Mouse (Mus musculus): ENCODE results near the gene Lipc. TPM values are rescaled to one million over a fixed set of nuclear protein-coding genes. Genes with fewer than 3 reads are reported as not detected.

Lipc gene
- polyA plus RNA-seq, 1 experiment from 2014 or later: not detected

DNA sequence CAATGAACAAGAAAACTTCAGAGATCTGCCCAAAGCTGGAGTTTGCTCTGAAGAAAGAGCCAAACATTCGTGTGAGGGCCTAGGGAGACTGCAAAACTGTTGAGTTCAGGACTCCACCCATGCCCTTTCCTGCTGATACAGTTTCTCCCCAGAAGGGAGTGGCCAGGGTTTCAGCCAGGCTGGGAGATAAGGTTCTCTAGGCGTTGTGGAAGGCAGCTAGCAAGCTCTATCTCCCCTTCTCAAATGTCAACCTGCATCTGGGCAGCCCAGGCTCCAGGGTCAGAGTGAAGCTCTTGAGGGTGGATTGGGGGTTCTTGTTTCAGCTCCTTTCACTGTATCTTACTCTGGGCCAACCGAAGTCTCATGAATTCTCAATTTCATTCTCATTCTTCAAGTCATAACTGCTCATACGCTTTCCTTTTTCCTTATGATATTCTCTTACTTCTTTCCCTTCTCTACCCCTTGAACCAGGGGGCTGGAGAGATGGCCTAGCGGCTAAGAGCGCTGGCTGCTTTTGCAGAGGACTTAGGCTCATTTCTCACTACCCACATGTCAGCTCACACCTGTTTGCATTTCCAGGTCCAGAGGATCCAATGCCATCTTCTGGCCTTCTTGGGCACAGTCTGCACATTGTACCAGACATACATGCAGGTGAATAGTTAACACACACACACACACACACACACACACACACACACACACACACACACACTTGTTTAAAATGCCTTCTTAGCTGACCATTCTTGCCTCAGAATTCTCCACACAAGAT, 25.0 kb downstream of the Lipc start:
- H3K27ac ChIP-seq: no peak overlapping the region
- no peak overlapping the region for H3K4me2 ChIP-seq (replicated peaks)
- H3K9me3 ChIP-seq: no peaks in the 10 kb centered on the region
- H3K4me1 ChIP-seq: no peaks in the 10 kb centered on the region; the same call in 1 of the 2 replicates
- no peak for ATAC-seq (ENCODE audit: low FRiP score, low read depth)
- WGBS: 77% methylated on average over 6 of the region's 6 CpGs
- H3K27me3 ChIP-seq (replicated peaks): no peaks in the 10 kb centered on the region
- no peak overlapping the region for H3K9ac ChIP-seq
- H3K36me3 ChIP-seq: no peaks in the 10 kb centered on the region
- H3K4me3 ChIP-seq: no peak overlapping the region

DNA sequence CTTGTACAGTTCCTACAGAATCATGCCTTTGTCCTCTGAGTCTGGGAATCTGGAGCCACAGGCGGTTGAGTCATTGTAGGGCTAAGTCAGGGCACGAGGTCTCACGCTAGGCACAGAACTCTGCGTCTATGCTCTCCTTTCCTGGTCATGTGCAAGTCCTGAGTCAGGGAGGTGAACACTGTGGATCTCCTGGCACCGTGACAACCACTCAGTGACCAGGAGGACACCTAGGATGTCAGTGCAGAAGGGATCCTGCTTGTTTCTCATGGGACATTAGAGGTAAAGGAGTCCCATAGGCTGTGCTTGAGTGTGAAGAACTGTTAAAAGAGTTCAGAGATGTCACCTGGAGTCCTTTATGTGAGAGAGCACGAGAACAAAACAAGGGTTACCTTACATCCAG, 26.8 kb downstream of the Lipc start:
- Histone ChIP-seq H3K9me3 (no peaks in the 10 kb centered on the region), H3K9ac (no peak overlapping the region), H3K4me3 (no peak overlapping the region), H3K27me3 (replicated peaks) (no peaks in the 10 kb centered on the region), H3K27ac (no peak overlapping the region), H3K4me1 (no peaks in the 10 kb centered on the region; the same call in 1 of the 2 replicates), H3K4me2 (replicated peaks) (no peak overlapping the region), H3K36me3 (no peaks in the 10 kb centered on the region)
- 85% methylated on average over 6 of the region's 6 CpGs for WGBS
- ATAC-seq (ENCODE audit: low FRiP score, low read depth): no peak

DNA sequence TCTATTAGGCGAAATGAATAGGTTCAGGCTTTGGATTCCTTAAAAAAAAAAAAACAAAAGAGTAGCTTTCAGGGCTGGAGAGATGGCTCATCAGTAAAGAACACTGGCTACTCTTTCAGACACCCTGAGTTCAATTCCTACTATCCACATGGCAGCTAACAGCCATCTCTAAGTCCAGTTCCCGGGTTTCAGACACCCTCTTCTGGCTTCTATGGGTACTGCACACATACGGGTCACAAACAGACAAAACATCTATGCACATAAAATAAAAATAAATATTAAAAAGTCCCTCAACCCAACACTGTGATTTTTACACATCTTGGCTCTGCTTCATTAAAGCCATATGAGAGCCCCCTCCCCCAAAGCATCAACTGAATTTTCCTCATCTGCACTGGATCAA, 27.3 kb downstream of the Lipc start:
- WGBS: 84% methylated on average over 3 of the region's 3 CpGs
- H3K27me3 ChIP-seq (replicated peaks): no peaks in the 10 kb centered on the region

DNA sequence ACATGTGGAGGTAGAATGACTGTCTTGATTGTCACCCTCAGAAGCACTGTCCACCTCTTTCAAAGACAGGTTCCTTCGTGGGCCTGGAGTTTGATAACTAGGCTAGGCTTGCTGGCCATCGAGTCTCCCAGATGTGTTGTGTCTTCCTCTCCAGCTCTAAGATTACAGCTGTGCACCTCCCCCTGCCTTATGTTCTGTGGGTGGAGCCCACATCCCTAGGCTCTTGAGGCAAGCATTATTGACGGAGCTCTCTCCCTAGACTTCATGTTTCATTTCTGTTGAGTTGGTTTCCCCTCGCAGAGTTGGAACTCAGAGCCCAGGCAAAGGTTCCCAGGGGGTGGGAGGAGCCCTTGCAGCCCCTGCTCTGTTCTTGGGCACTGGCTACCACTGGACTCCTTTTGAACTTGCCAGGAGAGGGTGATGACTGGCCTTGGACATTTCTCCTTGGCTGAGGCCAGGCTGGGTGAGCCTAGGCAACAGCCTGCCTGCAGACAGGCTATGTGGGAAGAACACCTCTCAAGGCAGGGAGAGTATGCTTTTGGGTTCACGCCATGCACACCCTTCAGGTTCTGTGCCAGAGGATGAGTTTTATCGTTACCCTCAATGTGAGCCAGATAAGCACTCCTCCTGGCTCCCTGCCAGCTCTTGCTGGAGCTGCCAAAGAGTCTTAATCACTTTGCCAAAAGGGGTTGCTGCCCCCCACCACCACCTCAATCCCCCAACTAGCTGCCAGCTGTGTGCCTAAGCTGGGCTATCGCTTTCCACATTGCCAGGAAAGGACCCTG, 30.1 kb downstream of the Lipc start:
- Histone ChIP-seq H3K4me2 (replicated peaks) (no peak overlapping the region), H3K9ac (no peak overlapping the region), H3K27ac (no peak overlapping the region), H3K4me1 (peaks cover 6% of the 10 kb centered on the region), H3K4me3 (no peak overlapping the region), H3K9me3 (no peaks in the 10 kb centered on the region), H3K27me3 (replicated peaks) (no peaks in the 10 kb centered on the region), H3K36me3 (no peaks in the 10 kb centered on the region)
- ATAC-seq (ENCODE audit: low FRiP score, low read depth): no peak
- 74% methylated on average over 7 of the region's 7 CpGs for WGBS

More for the DNA sequence above, 27.3 kb downstream of the Lipc start:
- Histone ChIP-seq H3K27ac (no peak overlapping the region), H3K9ac (no peak overlapping the region), H3K4me3 (no peak overlapping the region), H3K36me3 (no peaks in the 10 kb centered on the region), H3K4me2 (replicated peaks) (no peak overlapping the region), H3K9me3 (no peaks in the 10 kb centered on the region), H3K4me1 (no peaks in the 10 kb centered on the region; the same call in 1 of the 2 replicates)
- ATAC-seq (ENCODE audit: low FRiP score, low read depth): no peak

DNA sequence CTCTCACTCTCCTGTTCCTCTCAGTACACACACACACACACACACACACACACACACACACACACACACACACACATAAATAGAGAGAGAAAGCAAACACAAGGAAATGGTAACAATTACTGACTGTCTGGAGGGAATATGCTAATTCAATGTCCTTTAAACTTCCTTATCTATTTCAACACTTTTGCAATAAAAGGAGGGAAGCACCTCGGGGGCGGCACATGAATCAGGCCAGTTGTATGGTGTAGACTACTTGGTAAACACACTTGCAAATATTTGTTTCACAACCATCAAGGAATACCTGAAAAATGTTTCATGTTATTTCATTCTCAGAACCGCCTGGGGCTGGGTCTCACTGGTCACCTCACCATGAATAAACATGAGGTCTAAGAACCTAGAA, 30.9 kb downstream of the Lipc start:
- no peak overlapping the region for H3K4me2 ChIP-seq (replicated peaks)
- ATAC-seq (ENCODE audit: low FRiP score, low read depth): no peak
- no peak overlapping the region for H3K9ac ChIP-seq
- peaks cover 12% of the 10 kb centered on the region for H3K4me1 ChIP-seq
- no peak overlapping the region for H3K27ac ChIP-seq
- no peak overlapping the region for H3K4me3 ChIP-seq
- H3K27me3 ChIP-seq (replicated peaks): no peaks in the 10 kb centered on the region
- 79% methylated on average over 3 of the region's 3 CpGs for WGBS
- H3K36me3 ChIP-seq: no peaks in the 10 kb centered on the region
- H3K9me3 ChIP-seq: no peaks in the 10 kb centered on the region

DNA sequence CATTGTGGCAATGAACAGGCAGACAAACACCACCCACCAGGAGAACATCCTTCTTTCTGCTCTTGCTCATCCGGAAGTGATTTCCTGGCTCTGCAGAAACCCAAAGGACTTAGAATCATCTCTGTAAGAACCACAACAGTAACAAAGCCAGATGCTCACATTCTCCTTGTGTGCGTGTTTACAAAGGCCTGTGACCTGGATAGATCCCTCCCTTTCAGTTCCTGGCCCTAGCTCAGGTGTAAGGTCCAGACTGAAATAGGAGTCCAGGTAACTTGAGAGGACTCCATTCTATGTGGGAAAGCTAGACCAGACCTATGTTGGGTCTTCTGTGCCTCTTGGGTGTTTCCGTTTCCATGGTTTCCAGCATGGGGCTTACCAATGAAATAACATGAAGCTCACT, 32.8 kb downstream of the Lipc start:
- Histone ChIP-seq H3K27me3 (replicated peaks) (no peaks in the 10 kb centered on the region), H3K9me3 (no peaks in the 10 kb centered on the region), H3K9ac (no peak overlapping the region), H3K36me3 (no peaks in the 10 kb centered on the region), H3K27ac (no peak overlapping the region), H3K4me3 (no peak overlapping the region), H3K4me1 (peaks cover 12% of the 10 kb centered on the region), H3K4me2 (replicated peaks) (no peak overlapping the region)
- ATAC-seq (ENCODE audit: low FRiP score, low read depth): no peak
- 89% methylated on average over 3 of the region's 3 CpGs for WGBS

DNA sequence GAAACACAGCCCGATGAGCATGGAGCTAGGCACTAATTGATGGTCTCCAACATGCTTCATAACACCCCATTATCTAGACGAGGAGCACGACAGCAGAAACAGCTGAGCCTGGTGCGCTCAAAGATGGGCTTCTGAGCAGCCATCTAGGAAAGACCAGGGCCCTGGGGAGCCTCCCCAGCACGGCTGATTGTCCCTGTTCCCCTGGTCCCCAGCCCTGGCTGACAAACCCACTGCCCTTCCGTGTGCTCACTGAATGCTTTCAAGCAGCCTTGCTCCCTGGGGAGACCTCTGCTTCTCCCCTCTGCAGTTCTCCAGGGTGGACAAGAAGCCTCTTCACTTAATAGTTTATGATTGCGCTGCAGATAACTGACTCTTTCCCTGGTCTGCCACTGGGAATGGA, 35.5 kb downstream of the Lipc start:
- Histone ChIP-seq H3K9ac (no peak overlapping the region), H3K36me3 (no peaks in the 10 kb centered on the region), H3K4me1 (peaks cover 12% of the 10 kb centered on the region), H3K9me3 (no peaks in the 10 kb centered on the region), H3K4me2 (replicated peaks) (no peak overlapping the region), H3K27me3 (replicated peaks) (no peaks in the 10 kb centered on the region), H3K27ac (no peak overlapping the region), H3K4me3 (no peak overlapping the region)
- WGBS: 47% methylated on average over 7 of the region's 7 CpGs
- no peak for ATAC-seq (ENCODE audit: low FRiP score, low read depth)

DNA sequence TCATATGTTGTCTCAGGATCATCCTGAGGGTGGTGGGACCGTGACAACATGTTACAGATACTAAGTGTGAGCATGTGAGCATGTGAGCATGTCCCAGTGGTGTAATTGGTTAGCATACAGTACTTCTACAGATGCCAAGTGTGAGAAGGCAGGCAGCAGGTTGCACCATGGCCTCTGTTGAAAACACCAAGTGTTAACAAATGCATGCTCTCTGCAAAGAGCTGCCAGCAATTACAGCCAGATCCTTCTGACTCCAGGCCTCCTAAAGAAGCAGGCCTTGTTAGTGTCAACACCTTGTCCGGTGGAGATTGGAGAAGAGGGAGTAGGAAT, 36.7 kb downstream of the Lipc start:
- no peaks in the 10 kb centered on the region for H3K9me3 ChIP-seq
- no peak overlapping the region for H3K4me2 ChIP-seq (replicated peaks)
- no peaks in the 10 kb centered on the region for H3K36me3 ChIP-seq
- peaks cover 12% of the 10 kb centered on the region for H3K4me1 ChIP-seq
- H3K9ac ChIP-seq: no peak overlapping the region
- no peaks in the 10 kb centered on the region for H3K27me3 ChIP-seq (replicated peaks)
- 88% methylated on average over 2 of the region's 2 CpGs for WGBS
- ATAC-seq (ENCODE audit: low FRiP score, low read depth): no peak
- H3K4me3 ChIP-seq: no peak overlapping the region
- no peak overlapping the region for H3K27ac ChIP-seq

DNA sequence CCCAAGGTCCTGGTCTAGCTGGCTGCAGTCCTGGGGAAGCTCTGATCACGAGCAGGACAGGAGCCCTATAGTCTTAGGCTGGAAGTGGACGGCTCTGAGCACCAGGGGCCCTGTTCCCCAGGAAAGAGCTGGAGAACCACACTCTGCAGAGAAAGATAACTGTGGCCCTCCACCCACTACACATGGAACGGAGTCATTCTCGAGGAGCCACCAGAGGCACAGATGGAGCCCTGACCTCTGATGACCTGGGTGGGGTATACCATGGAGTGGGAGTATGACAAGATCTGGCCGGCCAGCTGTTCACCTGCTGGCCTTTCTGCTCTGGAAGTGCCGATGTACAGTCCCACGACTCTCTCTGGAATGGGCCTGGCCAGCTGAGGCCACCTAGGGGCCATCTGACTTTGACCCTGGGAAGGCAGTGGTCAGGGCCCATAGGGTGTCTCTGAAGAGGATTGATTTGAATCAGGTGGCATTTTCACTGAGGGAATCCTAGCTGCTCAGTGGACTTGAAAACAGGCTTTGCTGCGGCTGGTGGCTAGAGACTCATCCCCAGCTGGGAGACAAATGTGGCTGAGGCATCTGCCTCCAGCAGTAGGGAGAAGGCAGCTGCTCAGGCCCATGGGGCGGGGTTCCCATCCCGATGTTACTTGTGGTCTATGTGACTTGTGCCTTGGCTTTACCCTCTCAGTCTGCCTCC, 37.2 kb downstream of the Lipc start:
- Histone ChIP-seq H3K27me3 (replicated peaks) (no peaks in the 10 kb centered on the region), H3K4me2 (replicated peaks) (no peak overlapping the region), H3K4me1 (peaks cover 12% of the 10 kb centered on the region), H3K4me3 (no peak overlapping the region), H3K9me3 (no peaks in the 10 kb centered on the region), H3K36me3 (no peaks in the 10 kb centered on the region), H3K9ac (no peak overlapping the region), H3K27ac (no peak overlapping the region)
- WGBS: 66% methylated on average over 10 of the region's 10 CpGs
- ATAC-seq (ENCODE audit: low FRiP score, low read depth): no peak

DNA sequence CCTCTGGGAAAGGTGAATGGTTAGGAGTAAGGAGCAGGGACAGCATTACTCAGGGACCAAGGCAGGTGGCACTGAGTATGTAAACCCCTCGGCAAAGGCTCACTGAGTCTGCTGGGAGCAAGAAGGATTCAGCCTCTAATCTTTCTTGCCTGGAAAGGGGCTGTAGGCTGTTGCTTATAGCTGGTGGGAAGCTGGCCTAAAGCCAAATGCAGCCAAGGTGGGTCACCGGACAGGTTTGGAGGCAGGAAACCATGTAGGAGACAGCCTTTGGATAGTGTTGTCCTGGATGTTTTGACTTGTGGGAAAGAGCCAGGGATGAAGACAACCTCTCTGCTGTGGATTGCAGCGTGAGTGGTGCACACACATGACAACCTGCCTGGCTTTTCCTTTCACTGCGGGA, 40.9 kb downstream of the Lipc start:
- no peak for ATAC-seq (ENCODE audit: low FRiP score, low read depth)
- Histone ChIP-seq H3K4me2 (replicated peaks) (no peak overlapping the region), H3K9ac (no peak overlapping the region), H3K27me3 (replicated peaks) (no peaks in the 10 kb centered on the region), H3K36me3 (no peaks in the 10 kb centered on the region), H3K4me3 (no peak overlapping the region), H3K27ac (no peak overlapping the region), H3K4me1 (peaks cover under 1% of the 10 kb centered on the region; the same call in 1 of the 2 replicates), H3K9me3 (no peaks in the 10 kb centered on the region)
- WGBS: 76% methylated on average over 4 of the region's 4 CpGs

DNA sequence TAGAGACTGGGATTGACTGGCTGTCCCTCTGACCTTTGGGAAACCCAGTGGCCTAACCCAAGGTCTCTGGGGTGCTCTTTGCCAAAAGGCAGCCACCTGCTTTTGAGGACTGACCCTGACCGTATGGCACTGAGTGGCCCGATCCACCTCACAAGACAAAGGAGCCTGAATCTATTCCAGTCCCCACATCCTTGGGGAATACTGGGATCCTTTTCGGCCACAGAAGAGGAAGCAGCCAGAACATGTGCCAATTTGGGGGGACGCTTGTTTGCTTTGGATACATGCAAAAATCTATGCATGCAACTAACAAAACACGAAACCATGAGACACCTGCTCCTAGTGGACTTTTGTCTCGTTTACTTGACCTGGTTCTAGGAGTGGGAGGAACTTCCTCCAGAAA, 41.7 kb downstream of the Lipc start:
- no peak overlapping the region for H3K4me3 ChIP-seq
- ATAC-seq (ENCODE audit: low FRiP score, low read depth): no peak
- H3K36me3 ChIP-seq: no peaks in the 10 kb centered on the region
- 81% methylated on average over 6 of the region's 6 CpGs for WGBS
- no peaks in the 10 kb centered on the region for H3K27me3 ChIP-seq (replicated peaks)
- no peak overlapping the region for H3K4me2 ChIP-seq (replicated peaks)
- no peaks in the 10 kb centered on the region for H3K4me1 ChIP-seq
- no peak overlapping the region for H3K27ac ChIP-seq
- H3K9me3 ChIP-seq: no peaks in the 10 kb centered on the region
- H3K9ac ChIP-seq: no peak overlapping the region

All from neural tube, embryonic 12.5 days (tissue).